Comparison of ENCODE assay signal across 16 mouse cellular contexts in the genomic region with DNA sequence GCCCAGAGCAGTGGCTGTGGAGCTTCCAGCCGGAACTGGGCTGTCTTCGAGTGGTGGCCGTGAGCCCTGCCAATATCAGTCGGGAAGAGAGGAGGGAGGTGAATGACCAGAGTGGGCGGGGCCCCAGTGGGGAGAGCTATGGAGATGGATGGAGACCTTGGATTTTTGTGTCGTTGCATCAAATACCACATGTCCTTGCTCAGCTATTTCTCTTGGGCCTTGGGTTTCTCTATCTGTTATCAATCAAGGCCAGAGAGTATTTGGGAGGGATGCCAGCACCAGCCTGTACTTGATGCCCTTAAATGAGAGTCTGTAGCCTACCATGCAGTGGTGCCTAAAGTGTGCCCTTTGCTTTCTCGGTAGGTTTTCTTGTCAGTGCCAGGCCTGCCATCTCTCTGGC. TPM values are rescaled to one million over a fixed set of nuclear protein-coding genes. Genes with fewer than 3 reads are reported as not detected.
A peak's percentile ranks its signal among the peaks of the same experiment; 100 is the strongest.
DNase-seq lines count a peak whose midpoint lies in the region.
"Had no signal": no experiment of that assay in that cellular context is flagged by ENCODE, and none has a peak within 500 bp of the region (broad histone marks: within the 10 kb centered on the region; RNA-seq: fewer than 3 reads in every experiment).

No protein-coding gene starts in this region.

- DNase-seq in heart, postnatal 4 days, result peak; percentile 42
- DNase-seq in heart, adult 9 months (ENCODE audit: low spot score in 2 of 2), result no peak
- peak; percentile 91 for DNase-seq in ovary, adult 18-20 months (ENCODE audit: low spot score)
- DNase-seq in ovary, postnatal 14 days (ENCODE audit: low spot score), result no peak
- DNase-seq in adrenal gland, postnatal 14 days, result peak; percentile 93
- DNase-seq in testis, postnatal 14 days (ENCODE audit: low spot score), result peak; percentile 38
- DNase-seq in right cerebral cortex, postnatal 36 days (ENCODE audit: low spot score in 2 of 2), result no peak
- DNase-seq in frontal cortex, postnatal 10 days (ENCODE audit: low spot score in 2 of 2), result no peak
- DNase-seq: cerebellum, adult 9-10 months; gastrocnemius, adult 2 months; kidney, adult 11 months; kidney, postnatal 10 days; liver, postnatal 0 days; right cerebral cortex, postnatal 25 days had no signal

RNA-seq across cellular contexts. Expression of a gene that starts 8.1 kb away (rescaled TPM):
- 10 to 100 TPM; 31.0 to 31.5 TPM for total RNA-seq in heart, postnatal 4 days (2021)
- 63.8 and 67.0 TPM in 2 replicates for total RNA-seq in adrenal gland, postnatal 14 days (2021)
- total RNA-seq: granulocyte monocyte progenitor cell, adult 5-6 weeks; MEL had no signal

RNA-seq across cellular contexts. Expression of a gene that starts 20.9 kb away (rescaled TPM):
- 100 to 1,000 TPM; 294 to 307 TPM for total RNA-seq in heart, postnatal 4 days (2021)
- 326 and 340 TPM in 2 replicates for total RNA-seq in adrenal gland, postnatal 14 days (2021)

RNA-seq across cellular contexts. Expression of a gene that starts 21.0 kb away (rescaled TPM):
- total RNA-seq in heart, postnatal 4 days (2021), result 10 to 100 TPM; 11.5 to 12.2 TPM
- 15.7 and 17.2 TPM in 2 replicates for total RNA-seq in adrenal gland, postnatal 14 days (2021)

RNA-seq across cellular contexts. Expression of a gene that starts 29.3 kb away (rescaled TPM):
- total RNA-seq in heart, postnatal 4 days (2021), result 10 to 100 TPM; 10.4 to 11.1 TPM
- total RNA-seq in adrenal gland, postnatal 14 days (2021), result 14.6 and 16.0 TPM in 2 replicates

RNA-seq across cellular contexts. Expression of a gene that starts 43.7 kb away (rescaled TPM):
- 1 to 10 TPM; 9.1 to 9.3 TPM for total RNA-seq in heart, postnatal 4 days (2021)
- total RNA-seq in adrenal gland, postnatal 14 days (2021), result 13.7 and 13.8 TPM in 2 replicates

Comparison
In these comparisons a context has a peak if more than half of its experiments do, and no peak if none do; other contexts are left out.
1. DNase-seq: peak in heart, postnatal 4 days (single experiment), ovary, adult 18-20 months (single experiment), adrenal gland, postnatal 14 days (single experiment) and testis, postnatal 14 days (single experiment); none in heart, adult 9 months (0 of 2), ovary, postnatal 14 days (single experiment), right cerebral cortex, postnatal 36 days (0 of 2) and frontal cortex, postnatal 10 days (0 of 2).